Mouse (Mus musculus): Measurements from ENCODE around the gene Ace2. TPM values are rescaled to one million over a fixed set of nuclear protein-coding genes. Genes with fewer than 3 reads are reported as not detected.

Ace2 gene
- polyA plus RNA-seq, 1 experiment from 2014 or later: not detected

GRCm38 (mm10) chrX:164102656-164103055, 36.5 kb upstream of the Ace2 start:
- H3K4me2 ChIP-seq (ENCODE audit: low read length): no peak overlapping the region
- H3K9me3 ChIP-seq (ENCODE audit: control insufficient read depth, low read length): no peaks in the 10 kb centered on the region
- no peak overlapping the region for H3K27ac ChIP-seq (replicated peaks in 1 of 2; ENCODE audit: control insufficient read depth in 1 of 2, insufficient read depth in 1 of 2, low read depth in 2 of 2, low read length in 2 of 2)
- H3K4me3 ChIP-seq (ENCODE audit: control insufficient read depth in 1 of 2, insufficient read depth in 1 of 2, low read depth in 1 of 2, low read length in 2 of 2): no peak overlapping the region
- no peak overlapping the region for H3K9ac ChIP-seq (ENCODE audit: low read length)
- WGBS: 62% methylated on average over 6 of the region's 6 CpGs
- ATAC-seq (ENCODE audit: insufficient number of reproducible peaks, insufficient read depth, low FRiP score, low read depth): no peak
- no peaks in the 10 kb centered on the region for H3K36me3 ChIP-seq (ENCODE audit: control insufficient read depth, insufficient read depth, low read length)
- no peaks in the 10 kb centered on the region for H3K4me1 ChIP-seq (ENCODE audit: control insufficient read depth in 2 of 2, insufficient read depth in 2 of 2, low read length in 2 of 2)
- H3K27me3 ChIP-seq (ENCODE audit: control insufficient read depth, insufficient read depth, low read length): no peaks in the 10 kb centered on the region

DNA sequence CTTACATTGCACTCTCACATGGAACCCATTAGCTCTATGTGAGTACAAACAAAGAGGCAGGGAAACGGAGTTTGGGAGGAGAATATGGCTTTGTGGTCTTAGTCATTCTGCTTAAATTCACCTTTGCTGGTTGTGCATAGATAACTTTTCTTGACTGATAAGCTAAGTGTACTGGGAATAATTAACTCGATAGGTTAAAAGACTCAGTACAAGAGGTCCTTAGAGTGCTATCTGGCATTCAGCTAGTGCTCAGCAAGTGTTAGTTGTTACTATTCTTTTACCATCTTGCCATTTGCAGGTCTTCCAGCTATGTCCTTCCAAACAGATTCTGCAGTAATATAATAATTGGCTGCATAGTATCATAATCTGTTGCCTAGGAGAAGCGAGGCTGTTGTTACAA, 28.0 kb upstream of the Ace2 start:
- no peaks in the 10 kb centered on the region for H3K9me3 ChIP-seq (ENCODE audit: control insufficient read depth, low read length)
- ATAC-seq (ENCODE audit: insufficient number of reproducible peaks, insufficient read depth, low FRiP score, low read depth): no peak
- H3K4me2 ChIP-seq (ENCODE audit: low read length): no peak overlapping the region
- no peak overlapping the region for H3K27ac ChIP-seq (replicated peaks in 1 of 2; ENCODE audit: control insufficient read depth in 1 of 2, insufficient read depth in 1 of 2, low read depth in 2 of 2, low read length in 2 of 2)
- H3K4me3 ChIP-seq (ENCODE audit: control insufficient read depth in 1 of 2, insufficient read depth in 1 of 2, low read depth in 1 of 2, low read length in 2 of 2): no peak overlapping the region
- no peak overlapping the region for H3K9ac ChIP-seq (ENCODE audit: low read length)
- no peaks in the 10 kb centered on the region for H3K36me3 ChIP-seq (ENCODE audit: control insufficient read depth, insufficient read depth, low read length)
- H3K27me3 ChIP-seq (ENCODE audit: control insufficient read depth, insufficient read depth, low read length): no peaks in the 10 kb centered on the region
- 65% methylated on average over 3 of the region's 3 CpGs for WGBS
- H3K4me1 ChIP-seq (ENCODE audit: control insufficient read depth in 2 of 2, insufficient read depth in 2 of 2, low read length in 2 of 2): no peaks in the 10 kb centered on the region

DNA sequence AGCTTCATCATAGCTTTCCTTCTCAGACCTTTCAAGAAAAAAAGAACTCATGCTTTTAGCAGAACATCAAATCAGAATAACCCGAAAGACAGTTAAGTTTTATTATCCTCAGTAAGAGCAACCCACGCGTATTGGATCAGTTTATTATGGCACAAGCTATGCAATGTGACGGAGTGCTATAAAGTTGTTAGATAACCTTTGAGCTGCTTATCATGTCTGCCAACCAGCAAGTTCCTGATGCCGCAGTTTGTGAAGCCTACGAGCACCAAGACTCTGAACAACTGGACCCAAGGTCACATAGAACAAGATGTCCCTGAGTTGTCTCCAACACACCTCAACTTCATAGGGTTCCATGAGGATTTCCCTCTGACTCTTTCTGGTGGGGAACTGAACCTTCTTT, 25.4 kb upstream of the Ace2 start:
- Histone ChIP-seq H3K4me3 (ENCODE audit: control insufficient read depth in 1 of 2, insufficient read depth in 1 of 2, low read depth in 1 of 2, low read length in 2 of 2) (no peak overlapping the region), H3K9me3 (ENCODE audit: control insufficient read depth, low read length) (no peaks in the 10 kb centered on the region), H3K4me2 (ENCODE audit: low read length) (no peak overlapping the region), H3K9ac (ENCODE audit: low read length) (no peak overlapping the region), H3K36me3 (ENCODE audit: control insufficient read depth, insufficient read depth, low read length) (no peaks in the 10 kb centered on the region), H3K27me3 (ENCODE audit: control insufficient read depth, insufficient read depth, low read length) (no peaks in the 10 kb centered on the region), H3K27ac (replicated peaks in 1 of 2; ENCODE audit: control insufficient read depth in 1 of 2, insufficient read depth in 1 of 2, low read depth in 2 of 2, low read length in 2 of 2) (no peak overlapping the region), H3K4me1 (ENCODE audit: control insufficient read depth in 2 of 2, insufficient read depth in 2 of 2, low read length in 2 of 2) (no peaks in the 10 kb centered on the region)
- WGBS: 74% methylated on average over 6 of the region's 6 CpGs
- no peak for ATAC-seq (ENCODE audit: insufficient number of reproducible peaks, insufficient read depth, low FRiP score, low read depth)

- no peaks in the 10 kb centered on the region for H3K9me3 ChIP-seq (ENCODE audit: control insufficient read depth, low read length)
- H3K36me3 ChIP-seq (ENCODE audit: control insufficient read depth, insufficient read depth, low read length): no peaks in the 10 kb centered on the region
- no peaks in the 10 kb centered on the region for H3K4me1 ChIP-seq (ENCODE audit: control insufficient read depth in 2 of 2, insufficient read depth in 2 of 2, low read length in 2 of 2)
- ATAC-seq (ENCODE audit: insufficient number of reproducible peaks, insufficient read depth, low FRiP score, low read depth): no peak
- H3K9ac ChIP-seq (ENCODE audit: low read length): no peak overlapping the region
- no peaks in the 10 kb centered on the region for H3K27me3 ChIP-seq (ENCODE audit: control insufficient read depth, insufficient read depth, low read length)
- no peak overlapping the region for H3K27ac ChIP-seq (replicated peaks in 1 of 2; ENCODE audit: control insufficient read depth in 1 of 2, insufficient read depth in 1 of 2, low read depth in 2 of 2, low read length in 2 of 2)
- H3K4me3 ChIP-seq (ENCODE audit: control insufficient read depth in 1 of 2, insufficient read depth in 1 of 2, low read depth in 1 of 2, low read length in 2 of 2): no peak overlapping the region
- no peak overlapping the region for H3K4me2 ChIP-seq (ENCODE audit: low read length)
- 78% methylated on average over 3 of the region's 3 CpGs for WGBS
These were observed 15.2 kb upstream of the Ace2 start for GRCm38 (mm10) chrX:164123942-164124341.

GRCm38 (mm10) chrX:164133531-164133930, 5.6 kb upstream of the Ace2 start:
- H3K4me2 ChIP-seq (ENCODE audit: low read length): no peak overlapping the region
- WGBS: 75% methylated on average over 3 of the region's 3 CpGs
- H3K4me1 ChIP-seq (ENCODE audit: control insufficient read depth in 2 of 2, insufficient read depth in 2 of 2, low read length in 2 of 2): no peaks in the 10 kb centered on the region
- H3K36me3 ChIP-seq (ENCODE audit: control insufficient read depth, insufficient read depth, low read length): no peaks in the 10 kb centered on the region
- no peak overlapping the region for H3K27ac ChIP-seq (replicated peaks in 1 of 2; ENCODE audit: control insufficient read depth in 1 of 2, insufficient read depth in 1 of 2, low read depth in 2 of 2, low read length in 2 of 2)
- H3K27me3 ChIP-seq (ENCODE audit: control insufficient read depth, insufficient read depth, low read length): no peaks in the 10 kb centered on the region
- no peaks in the 10 kb centered on the region for H3K9me3 ChIP-seq (ENCODE audit: control insufficient read depth, low read length)
- H3K9ac ChIP-seq (ENCODE audit: low read length): no peak overlapping the region
- ATAC-seq (ENCODE audit: insufficient number of reproducible peaks, insufficient read depth, low FRiP score, low read depth): no peak
- H3K4me3 ChIP-seq (ENCODE audit: control insufficient read depth in 1 of 2, insufficient read depth in 1 of 2, low read depth in 1 of 2, low read length in 2 of 2): no peak overlapping the region

DNA sequence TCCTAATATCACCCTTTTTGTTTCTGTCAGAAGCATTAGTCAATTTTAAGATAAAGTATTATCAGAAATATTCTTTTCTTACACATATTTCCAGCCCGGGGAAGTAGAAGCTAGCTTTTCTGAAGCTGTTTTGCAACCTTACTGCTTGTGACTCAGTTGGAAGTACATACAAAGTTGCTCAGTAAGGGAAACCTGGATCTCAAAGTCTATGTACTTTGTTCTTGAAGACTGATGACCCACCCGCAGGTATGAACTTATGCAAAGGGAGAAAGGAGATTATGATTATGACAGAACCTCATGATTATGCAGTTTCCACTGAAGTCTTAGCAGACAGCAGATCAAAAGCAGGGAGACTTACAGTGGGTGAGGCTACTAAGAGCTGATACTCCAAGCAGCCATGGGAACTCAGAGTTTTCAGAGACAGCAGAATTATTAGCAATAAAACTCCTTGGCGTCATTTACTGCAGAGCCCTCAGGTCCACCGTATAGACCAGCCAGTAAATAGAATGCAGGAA, 3.8 kb upstream of the Ace2 start:
- Histone ChIP-seq H3K27me3 (ENCODE audit: control insufficient read depth, insufficient read depth, low read length) (no peaks in the 10 kb centered on the region), H3K4me2 (ENCODE audit: low read length) (no peak overlapping the region), H3K9me3 (ENCODE audit: control insufficient read depth, low read length) (no peaks in the 10 kb centered on the region), H3K27ac (replicated peaks in 1 of 2; ENCODE audit: control insufficient read depth in 1 of 2, insufficient read depth in 1 of 2, low read depth in 2 of 2, low read length in 2 of 2) (no peak overlapping the region), H3K4me3 (ENCODE audit: control insufficient read depth in 1 of 2, insufficient read depth in 1 of 2, low read depth in 1 of 2, low read length in 2 of 2) (no peak overlapping the region), H3K36me3 (ENCODE audit: control insufficient read depth, insufficient read depth, low read length) (no peaks in the 10 kb centered on the region), H3K9ac (ENCODE audit: low read length) (no peak overlapping the region), H3K4me1 (ENCODE audit: control insufficient read depth in 2 of 2, insufficient read depth in 2 of 2, low read length in 2 of 2) (no peaks in the 10 kb centered on the region)
- no peak for ATAC-seq (ENCODE audit: insufficient number of reproducible peaks, insufficient read depth, low FRiP score, low read depth)
- WGBS: 75% methylated on average over 4 of the region's 4 CpGs

DNA sequence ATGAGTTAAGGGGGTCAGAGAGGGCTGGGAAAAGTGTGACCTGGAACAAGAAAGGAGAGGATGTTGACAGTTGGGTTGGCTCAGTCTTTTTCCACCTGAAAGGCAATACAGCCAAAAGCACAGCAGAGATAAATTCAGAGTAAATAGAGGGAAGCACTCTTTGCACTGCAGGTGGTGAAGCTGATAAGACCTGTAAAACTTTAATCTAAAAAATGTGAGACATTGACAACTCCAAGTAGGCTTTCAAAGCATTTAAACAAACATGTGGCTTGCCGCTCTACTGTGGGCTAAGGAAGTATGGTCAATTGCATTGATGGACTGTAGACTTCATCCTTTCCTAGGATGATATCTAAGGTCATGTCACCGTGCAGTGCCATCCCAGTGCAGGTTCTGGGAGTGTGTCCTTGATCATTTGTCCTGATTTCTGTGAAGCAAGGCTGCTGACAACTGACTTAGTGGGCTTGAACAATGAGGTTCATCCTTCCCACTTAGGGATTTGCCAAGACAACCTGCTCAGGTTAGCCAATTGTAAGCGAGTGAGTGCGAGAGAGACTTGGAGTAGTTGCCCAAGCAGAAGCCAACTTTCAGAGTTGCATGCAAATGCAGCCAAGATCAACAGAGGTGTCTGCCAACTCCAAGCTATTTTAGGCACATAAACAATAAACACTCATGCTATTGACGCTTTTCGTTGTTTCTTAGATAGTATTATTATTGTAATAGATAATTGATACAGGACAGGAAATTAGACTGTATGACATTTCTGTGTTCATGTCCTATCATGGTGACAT, 6.5 kb downstream of the Ace2 start:
- no peaks in the 10 kb centered on the region for H3K9me3 ChIP-seq (ENCODE audit: control insufficient read depth, low read length)
- H3K27ac ChIP-seq (replicated peaks in 1 of 2; ENCODE audit: control insufficient read depth in 1 of 2, insufficient read depth in 1 of 2, low read depth in 2 of 2, low read length in 2 of 2): no peak overlapping the region
- H3K4me2 ChIP-seq (ENCODE audit: low read length): no peak overlapping the region
- no peak for ATAC-seq (ENCODE audit: insufficient number of reproducible peaks, insufficient read depth, low FRiP score, low read depth)
- H3K36me3 ChIP-seq (ENCODE audit: control insufficient read depth, insufficient read depth, low read length): no peaks in the 10 kb centered on the region
- H3K9ac ChIP-seq (ENCODE audit: low read length): no peak overlapping the region
- 56% methylated on average over 6 of the region's 6 CpGs for WGBS
- peaks cover 0 to 2% of the 10 kb centered on the region in 2 experiments; a peak in 1 of 4 replicates for H3K4me1 ChIP-seq (ENCODE audit: control insufficient read depth in 2 of 2, insufficient read depth in 2 of 2, low read length in 2 of 2)
- no peak overlapping the region for H3K4me3 ChIP-seq (ENCODE audit: control insufficient read depth in 1 of 2, insufficient read depth in 1 of 2, low read depth in 1 of 2, low read length in 2 of 2)
- H3K27me3 ChIP-seq (ENCODE audit: control insufficient read depth, insufficient read depth, low read length): no peaks in the 10 kb centered on the region

- no peak overlapping the region for H3K4me3 ChIP-seq (ENCODE audit: control insufficient read depth in 1 of 2, insufficient read depth in 1 of 2, low read depth in 1 of 2, low read length in 2 of 2)
- no peaks in the 10 kb centered on the region for H3K36me3 ChIP-seq (ENCODE audit: control insufficient read depth, insufficient read depth, low read length)
- WGBS: 68% methylated on average over 2 of the region's 2 CpGs
- H3K27me3 ChIP-seq (ENCODE audit: control insufficient read depth, insufficient read depth, low read length): no peaks in the 10 kb centered on the region
- no peak overlapping the region for H3K9ac ChIP-seq (ENCODE audit: low read length)
- no peak overlapping the region for H3K27ac ChIP-seq (replicated peaks in 1 of 2; ENCODE audit: control insufficient read depth in 1 of 2, insufficient read depth in 1 of 2, low read depth in 2 of 2, low read length in 2 of 2)
- no peak overlapping the region for H3K4me2 ChIP-seq (ENCODE audit: low read length)
- no peak for ATAC-seq (ENCODE audit: insufficient number of reproducible peaks, insufficient read depth, low FRiP score, low read depth)
- H3K4me1 ChIP-seq (ENCODE audit: control insufficient read depth in 2 of 2, insufficient read depth in 2 of 2, low read length in 2 of 2): no peaks in the 10 kb centered on the region
- H3K9me3 ChIP-seq (ENCODE audit: control insufficient read depth, low read length): no peaks in the 10 kb centered on the region
These were observed 13.6 kb downstream of the Ace2 start for GRCm38 (mm10) chrX:164152703-164153102.

Measured in heart, embryonic 14.5 days (tissue).